Mouse (Mus musculus) bone marrow macrophage, adult 2 months (primary cell): ENCODE data around the gene Gm20425.

Experiments
- CTCF ChIP-seq: IDR thresholded peaks from 2 replicates; pipeline ENCODE4 v1.5.1; 2012; ENCODE audit warnings: low read depth, mild to moderate bottlenecking, low read length, moderate library complexity
- POLR2A ChIP-seq: IDR thresholded peaks from 2 replicates; pipeline ENCODE4 v1.6.1; 2012; ENCODE audit warnings: mild to moderate bottlenecking, low read depth, low read length, borderline replicate concordance

GRCm38 (mm10) chr9:103174771-103175519 lies 55.2 kb downstream of the Gm20425 start:
- TF ChIP-seq POLR2A (no peak), CTCF (no peak)
